Mouse (Mus musculus) CD4-positive, CD25-positive, alpha-beta regulatory T cell (primary cell): ENCODE results near the gene Zfp72. TPM values are rescaled to one million over a fixed set of nuclear protein-coding genes. Genes with fewer than 3 reads are reported as not detected.

ENCODE experiments used
- polyA plus RNA-seq: library from polyadenylated mRNA; unstranded; fragments of 100-300 nt; shearing (Covaris generic); gene quantifications from one replicate; pipeline ENCODE4 v1.2.1, GENCODE M21; 2017

Zfp72 gene
- polyA plus RNA-seq: 2.4 TPM

GRCm38 (mm10) chr13:74390371-74390990, at the start of gene Zfp72:
Gene Zfp72 (minus strand): TSS chr13:74390836.

GRCm38 (mm10) chr13:74399298-74399839, 8.7 kb upstream of the Zfp72 start, which contains the start of gene Ftl1-ps1:
Gene Ftl1-ps1 (plus strand): TSS chr13:74399694.

GRCm38 (mm10) chr13:74363859-74364235, 26.8 kb downstream of the Zfp72 start, which contains the start of gene Lrrc14b:
Gene Lrrc14b (minus strand): TSS chr13:74364005.

GRCm38 (mm10) chr13:74349566-74350434, 40.8 kb downstream of the Zfp72 start, which contains the start of the genes Sdha and Ccdc127:
Gene Sdha (minus strand): TSS chr13:74350280.
Gene Ccdc127 (plus strand): TSS chr13:74350309.

Other genes with a start within 250 kb of the Zfp72 start
- gene Exoc3, start 182.1 kb downstream of the Zfp72 start, polyA plus RNA-seq: 89.8 TPM
- gene Ahrr, start 98.5 kb downstream of the Zfp72 start, polyA plus RNA-seq: 0.11 TPM
- 168 TPM for gene Pdcd6, start 73.3 kb downstream of the Zfp72 start, polyA plus RNA-seq
- gene Sdha, start 40.6 kb downstream of the Zfp72 start, polyA plus RNA-seq: 279 TPM
- gene Ccdc127, start 40.5 kb downstream of the Zfp72 start, polyA plus RNA-seq: 29.7 TPM
- not detected for gene Lrrc14b, start 26.8 kb downstream of the Zfp72 start, polyA plus RNA-seq
- 50.7 TPM for gene Ftl1-ps1, start 8.9 kb upstream of the Zfp72 start, polyA plus RNA-seq
- gene Zfp825, start 103.2 kb upstream of the Zfp72 start, polyA plus RNA-seq: 21.6 TPM
- 115 TPM for gene Erap1, start 248.7 kb upstream of the Zfp72 start, polyA plus RNA-seq